8 mouse cellular contexts compared by ENCODE assay signal in genomic region chr9:48675151-48675790, GRCm38 (mm10).
DNase-seq lines count a peak whose midpoint lies in the region; ATAC-seq and TF ChIP-seq lines count a peak whose summit lies in the region.

No protein-coding gene starts in this region.

- no peak for DNase-seq in layer of hippocampus, adult 2 months (ENCODE audit: low spot score in 2 of 2)
- no peak for DNase-seq in layer of hippocampus, adult 9-10 months (ENCODE audit: low spot score)
- DNase-seq in kidney, adult 11 months, result peak; percentile 38
- peak; percentile 50 for DNase-seq in lung, postnatal 10 days
- no peak for DNase-seq in testis, postnatal 14 days (ENCODE audit: low spot score)
- no peak for DNase-seq in thymus, postnatal 0 days (ENCODE audit: low spot score)
- DNase-seq in adrenal gland, adult 2 months, result no peak

- H3K36me3 ChIP-seq in embryonic facial prominence, embryonic 13.5 days, result no peaks in the 10 kb centered on the region

- ATAC-seq in embryonic facial prominence, embryonic 13.5 days (ENCODE audit: insufficient number of reproducible peaks, insufficient read depth, low FRiP score, low TSS enrichment, low read depth), result 0 out of 2 replicates have a peak, but pooled peaks have one; percentile 48

- no peak for TF ChIP-seq CTCF in layer of hippocampus, adult 2 months (conservative IDR thresholded peaks at IDR 0.05)

- peak overlapping the region; percentile 90 for H3K27ac ChIP-seq in layer of hippocampus, adult 2 months
- H3K27ac ChIP-seq in embryonic facial prominence, embryonic 13.5 days, result no peak overlapping the region

- H3K4me3 ChIP-seq in layer of hippocampus, adult 2 months, result no peak overlapping the region
- no peak overlapping the region for H3K4me3 ChIP-seq in embryonic facial prominence, embryonic 13.5 days

- 19% methylated on average over 11 of the region's 11 CpGs for WGBS in embryonic facial prominence, embryonic 13.5 days

- H3K27me3 ChIP-seq in embryonic facial prominence, embryonic 13.5 days, result peaks cover 46% of the 10 kb centered on the region

- no peaks in the 10 kb centered on the region for H3K9me3 ChIP-seq in embryonic facial prominence, embryonic 13.5 days

- no peak overlapping the region for H3K9ac ChIP-seq in embryonic facial prominence, embryonic 13.5 days

- no peak overlapping the region for H3K4me2 ChIP-seq in embryonic facial prominence, embryonic 13.5 days

- H3K4me1 ChIP-seq in embryonic facial prominence, embryonic 13.5 days, result peaks cover 46% of the 10 kb centered on the region

Comparison
In these comparisons a context has a peak if more than half of its experiments do, and no peak if none do; other contexts are left out.
1. DNase-seq: peak in kidney, adult 11 months (single experiment) and lung, postnatal 10 days (single experiment); none in layer of hippocampus, adult 2 months (0 of 2), layer of hippocampus, adult 9-10 months (single experiment), testis, postnatal 14 days (single experiment), thymus, postnatal 0 days (single experiment) and adrenal gland, adult 2 months (single experiment).